Mouse (Mus musculus): ENCODE measurements around the gene Ptgfrn.

The Ptgfrn gene

DNA sequence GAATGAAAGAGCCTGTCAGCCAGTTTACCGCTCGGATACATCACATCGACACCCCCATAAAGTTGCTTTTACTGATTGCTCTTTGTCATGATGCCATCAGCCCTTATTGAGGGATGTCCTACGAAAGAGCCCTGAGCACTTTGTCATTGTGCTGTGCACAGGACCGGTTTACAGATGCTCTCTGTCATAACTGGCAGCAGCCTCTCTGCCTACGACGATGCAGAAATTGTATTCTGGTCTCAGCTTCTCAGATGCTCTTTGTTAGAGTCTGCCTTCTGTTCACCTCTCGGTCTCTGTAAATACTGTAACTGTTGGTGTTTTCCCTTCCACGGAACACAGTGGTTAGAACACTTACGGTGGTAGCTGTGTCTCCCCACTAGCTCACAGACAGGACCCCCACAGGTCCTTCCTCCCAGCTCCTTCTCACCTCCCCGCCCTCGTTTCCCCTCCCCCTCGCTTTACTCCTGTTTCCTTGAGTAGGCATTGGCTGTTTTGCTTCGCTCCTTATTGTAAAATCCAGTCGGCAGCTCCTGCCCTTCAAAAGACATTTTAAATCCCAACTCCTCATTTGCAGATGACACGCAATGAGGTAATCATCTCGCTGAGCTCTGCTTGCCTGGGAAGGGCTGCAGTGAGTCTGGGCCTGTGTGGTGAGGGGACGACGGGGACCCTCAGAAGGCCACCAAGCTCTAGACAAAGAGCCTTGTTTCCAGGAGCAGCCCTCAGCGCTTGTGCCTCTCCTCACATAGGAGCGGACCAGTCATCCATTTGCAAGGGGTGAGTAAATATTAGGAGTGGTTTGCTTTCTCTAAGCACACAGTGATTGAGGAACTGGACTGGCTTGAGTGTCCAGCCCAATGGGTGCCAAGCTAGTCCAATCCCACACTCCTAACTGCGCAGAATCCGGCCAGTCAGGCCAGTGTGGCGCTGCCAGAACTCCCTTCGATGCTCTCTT lies 6.6 kb upstream of the Ptgfrn start:
- DNase-seq (ENCODE audit: low spot score in 2 of 2) = no peak

GRCm38 (mm10) chr3:101112518-101112894 lies 2.4 kb upstream of the Ptgfrn start:
- no peak for DNase-seq (ENCODE audit: low spot score in 2 of 2)

DNA sequence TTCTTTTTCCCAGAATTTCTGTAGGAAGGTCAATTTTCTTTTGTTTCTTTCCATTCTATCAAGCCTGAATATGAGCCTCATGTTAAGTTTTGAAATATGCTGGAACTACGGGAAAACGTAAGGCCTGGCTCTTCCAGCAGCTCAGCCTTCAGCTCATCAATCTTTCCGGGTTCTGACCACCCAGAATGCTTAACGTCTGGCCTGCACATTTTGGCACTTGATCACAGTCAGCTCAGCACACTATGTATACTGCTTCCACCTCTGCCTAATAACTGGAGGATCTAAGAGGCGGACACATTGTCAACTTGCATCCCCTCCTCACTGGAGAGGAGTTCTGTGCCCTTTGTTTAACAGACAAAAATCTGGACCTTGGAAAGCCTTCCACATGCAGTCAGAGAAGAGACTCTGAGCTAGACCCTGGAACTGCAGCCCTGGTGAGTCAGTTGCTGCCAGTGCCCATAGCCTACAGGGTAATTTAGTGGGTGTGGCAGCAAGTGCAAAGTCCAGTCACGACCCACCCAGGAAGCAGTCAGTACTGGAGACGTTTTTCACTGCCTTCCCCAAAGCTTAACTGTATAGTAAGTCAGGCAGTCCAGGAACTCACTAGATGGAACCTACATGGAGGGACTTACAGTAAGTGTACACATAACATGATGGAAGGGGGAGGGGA lies 1.9 kb upstream of the Ptgfrn start:
- no peak for DNase-seq (ENCODE audit: low spot score in 2 of 2)

DNA sequence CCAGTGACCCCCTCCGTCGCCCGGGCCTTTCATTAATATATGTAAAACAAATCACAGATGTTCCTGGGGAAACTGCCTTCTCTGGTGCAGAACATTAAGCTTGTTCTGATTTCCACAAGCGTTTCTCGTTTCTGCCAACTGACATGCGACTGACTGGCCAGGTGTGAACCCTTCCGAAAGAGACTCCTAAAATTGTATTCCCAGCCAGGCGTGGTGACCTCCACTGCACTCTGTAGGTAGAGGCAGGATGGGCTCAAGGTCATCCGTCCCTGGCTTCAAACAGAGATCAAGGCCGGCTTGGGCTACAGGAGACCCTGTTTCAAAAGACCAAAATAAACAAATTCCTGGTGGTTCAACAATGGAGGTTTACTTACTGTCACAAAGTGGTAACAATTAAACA lies 1.2 kb upstream of the Ptgfrn start:
- DNase-seq (ENCODE audit: low spot score in 2 of 2) = no peak

DNA sequence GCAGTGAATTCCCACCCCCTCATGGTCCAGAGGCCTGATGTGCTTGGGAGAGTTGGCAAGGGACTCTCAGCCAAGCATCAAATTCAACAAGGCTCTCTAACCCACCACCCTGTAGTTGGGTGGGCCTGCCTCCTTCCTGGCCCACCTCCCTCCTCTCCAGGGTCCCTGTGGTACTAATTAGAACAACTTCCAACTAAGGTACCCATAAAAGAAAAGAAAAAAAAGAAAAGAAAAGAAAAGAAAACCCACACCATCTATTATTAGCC lies 693 bp upstream of the Ptgfrn start:
- no peak for DNase-seq (ENCODE audit: low spot score in 2 of 2)

- DNase-seq (ENCODE audit: low spot score in 2 of 2) = no peak
Measured at GRCm38 (mm10) chr3:101109558-101110021, 488 bp downstream of the Ptgfrn start.

DNA sequence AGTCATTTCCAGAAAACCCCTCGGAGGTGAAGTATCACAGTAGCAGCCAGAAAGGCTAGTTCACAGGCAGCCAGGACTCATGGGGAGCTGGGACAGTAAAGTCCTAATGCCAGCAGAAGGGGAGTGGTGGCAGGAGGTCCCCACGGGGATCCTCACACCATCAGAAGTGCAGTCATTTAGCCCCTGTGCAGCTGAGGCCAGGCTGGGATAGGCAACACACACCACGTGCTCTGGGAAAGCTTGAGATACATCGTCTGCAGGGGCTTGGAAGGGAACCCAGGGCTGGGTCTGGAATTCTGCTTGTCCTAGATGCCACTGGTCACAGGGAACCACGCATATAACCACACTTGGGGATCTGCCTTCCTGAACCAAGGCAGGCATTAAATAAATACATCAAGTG lies 1.2 kb downstream of the Ptgfrn start:
- DNase-seq (ENCODE audit: low spot score in 2 of 2) = no peak

- DNase-seq (ENCODE audit: low spot score in 2 of 2) = no peak
Measured at GRCm38 (mm10) chr3:101108282-101108681, 1.8 kb downstream of the Ptgfrn start.

- no peak for DNase-seq (ENCODE audit: low spot score in 2 of 2)
Measured at GRCm38 (mm10) chr3:101106326-101106725, 3.8 kb downstream of the Ptgfrn start.

- DNase-seq (ENCODE audit: low spot score in 2 of 2) = no peak
Measured at GRCm38 (mm10) chr3:101105486-101105885, 4.6 kb downstream of the Ptgfrn start.

DNA sequence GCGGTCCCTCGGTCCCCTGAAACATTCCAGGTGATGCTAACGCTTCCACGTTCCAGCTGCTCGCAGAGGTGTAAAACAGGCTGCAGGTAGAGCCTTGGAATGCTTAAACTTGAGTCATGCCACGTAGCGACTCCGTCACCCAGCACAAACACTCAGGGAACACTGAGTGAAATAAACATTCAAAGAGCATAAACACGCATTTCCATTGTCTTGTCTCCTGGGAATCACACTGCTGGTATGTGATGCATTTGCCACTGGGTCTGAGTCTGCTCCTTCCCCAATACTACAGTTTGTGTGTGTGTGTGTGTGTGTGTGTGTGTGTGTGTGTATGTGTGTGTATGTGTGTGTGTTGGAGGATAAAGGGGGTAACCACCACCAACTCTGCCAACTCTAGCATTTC lies 5.2 kb downstream of the Ptgfrn start:
- no peak for DNase-seq (ENCODE audit: low spot score in 2 of 2)

DNA sequence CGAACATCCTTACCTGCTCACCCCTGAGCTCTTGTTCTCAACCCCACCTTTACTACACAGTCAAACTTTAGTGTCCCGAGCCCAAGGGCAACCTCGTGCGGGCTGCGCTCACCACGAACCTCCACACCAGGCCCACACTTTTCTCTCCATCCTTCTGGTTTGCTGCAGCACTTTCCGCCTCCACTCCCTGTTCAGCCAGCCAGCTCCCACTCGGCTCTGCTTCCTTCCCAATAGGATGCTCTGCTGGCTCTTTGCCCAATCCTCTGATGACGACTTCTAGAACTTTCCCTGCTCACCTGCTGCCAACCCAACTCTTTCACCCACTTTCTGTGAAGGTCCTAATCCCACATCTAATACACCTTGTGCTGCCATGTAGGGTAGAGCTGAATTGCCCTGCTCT lies 6.3 kb downstream of the Ptgfrn start:
- no peak for DNase-seq (ENCODE audit: low spot score in 2 of 2)

GRCm38 (mm10) chr3:101102106-101102505 lies 8.0 kb downstream of the Ptgfrn start:
- DNase-seq (ENCODE audit: low spot score in 2 of 2) = no peak

DNA sequence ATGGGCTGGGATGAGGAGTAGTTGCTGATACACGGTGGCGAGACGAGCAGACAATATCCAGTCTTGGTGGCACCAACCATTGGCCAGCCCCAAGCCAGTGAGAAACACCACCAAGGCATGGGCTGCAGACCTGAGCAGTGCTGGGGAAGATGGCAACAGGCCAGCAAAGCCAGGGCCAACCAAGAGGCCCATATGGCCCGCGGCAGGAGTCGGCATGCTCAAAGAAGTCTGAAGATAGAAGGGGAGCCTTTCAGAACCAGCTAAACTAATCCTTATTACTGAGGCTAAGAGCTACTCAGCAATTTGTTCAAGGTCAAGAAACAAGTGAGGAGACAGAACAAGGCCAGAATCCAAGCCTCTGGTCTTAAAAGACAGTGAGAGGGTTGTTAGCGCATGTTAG lies 8.9 kb downstream of the Ptgfrn start:
- DNase-seq (ENCODE audit: low spot score in 2 of 2) = no peak

DNA sequence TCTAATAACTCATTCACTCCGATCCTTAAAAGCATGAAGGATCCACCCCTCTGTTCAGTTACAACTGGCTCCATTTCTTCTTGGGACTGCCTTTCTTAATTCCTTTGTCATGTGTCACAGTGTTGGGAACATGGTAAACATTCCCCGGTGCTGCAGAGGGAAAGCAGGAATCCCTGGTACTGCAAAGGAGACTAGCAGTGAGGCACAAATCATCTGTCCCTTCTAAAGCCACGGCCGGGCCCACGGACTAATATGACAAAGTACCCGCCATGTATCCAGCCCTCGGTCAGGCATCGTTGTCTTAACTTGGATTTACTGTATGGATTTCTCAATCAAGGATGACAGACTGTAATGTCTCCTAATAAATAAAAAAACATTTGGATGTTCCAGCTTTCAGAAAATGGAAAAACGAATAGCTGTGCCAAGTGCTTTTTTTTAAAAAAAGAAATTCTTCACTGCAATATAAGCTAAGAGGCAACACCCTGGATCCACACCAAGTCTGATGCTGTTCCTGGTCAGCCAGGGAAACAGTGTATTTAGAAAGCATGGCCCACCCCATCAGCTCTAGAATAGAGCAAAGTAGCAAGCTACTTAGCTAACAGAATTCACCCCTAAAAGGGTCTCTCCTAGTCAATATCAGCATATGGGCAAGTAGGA lies 10.2 kb downstream of the Ptgfrn start:
- no peak for DNase-seq (ENCODE audit: low spot score in 2 of 2)

GRCm38 (mm10) chr3:101098073-101098472 lies 12.0 kb downstream of the Ptgfrn start:
- DNase-seq (ENCODE audit: low spot score in 2 of 2) = no peak

DNA sequence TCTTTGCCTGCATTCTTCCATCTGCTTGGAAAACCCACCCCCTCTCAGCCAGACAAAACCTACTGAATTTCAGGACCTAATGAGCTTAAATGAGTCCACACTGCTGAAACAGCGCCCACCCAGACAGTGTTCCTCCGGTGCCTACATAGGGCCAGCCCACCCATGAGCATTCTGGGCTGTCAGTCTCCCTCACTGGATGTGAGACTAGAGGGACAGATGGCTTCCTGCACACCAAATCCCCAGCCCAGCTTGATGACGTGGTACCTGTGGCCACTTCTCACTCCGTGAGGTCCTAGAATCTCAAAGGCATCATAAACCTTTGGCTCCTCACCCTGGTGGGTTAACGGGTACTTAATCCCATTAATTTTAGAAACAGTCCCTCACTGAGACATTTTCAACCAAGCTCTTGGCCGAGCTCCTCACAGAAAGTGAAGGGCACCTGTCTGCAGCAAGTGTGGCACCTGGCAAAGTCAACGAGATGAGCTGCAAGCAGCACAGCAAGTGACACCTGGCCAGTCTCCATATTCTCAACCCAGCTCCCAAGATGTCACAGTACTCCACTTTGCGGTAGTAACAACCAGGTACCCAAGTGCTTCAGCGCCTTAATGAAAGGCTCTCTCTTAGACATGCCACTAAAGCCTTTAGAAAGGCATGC lies 12.8 kb downstream of the Ptgfrn start:
- DNase-seq (ENCODE audit: low spot score in 2 of 2) = no peak

DNA sequence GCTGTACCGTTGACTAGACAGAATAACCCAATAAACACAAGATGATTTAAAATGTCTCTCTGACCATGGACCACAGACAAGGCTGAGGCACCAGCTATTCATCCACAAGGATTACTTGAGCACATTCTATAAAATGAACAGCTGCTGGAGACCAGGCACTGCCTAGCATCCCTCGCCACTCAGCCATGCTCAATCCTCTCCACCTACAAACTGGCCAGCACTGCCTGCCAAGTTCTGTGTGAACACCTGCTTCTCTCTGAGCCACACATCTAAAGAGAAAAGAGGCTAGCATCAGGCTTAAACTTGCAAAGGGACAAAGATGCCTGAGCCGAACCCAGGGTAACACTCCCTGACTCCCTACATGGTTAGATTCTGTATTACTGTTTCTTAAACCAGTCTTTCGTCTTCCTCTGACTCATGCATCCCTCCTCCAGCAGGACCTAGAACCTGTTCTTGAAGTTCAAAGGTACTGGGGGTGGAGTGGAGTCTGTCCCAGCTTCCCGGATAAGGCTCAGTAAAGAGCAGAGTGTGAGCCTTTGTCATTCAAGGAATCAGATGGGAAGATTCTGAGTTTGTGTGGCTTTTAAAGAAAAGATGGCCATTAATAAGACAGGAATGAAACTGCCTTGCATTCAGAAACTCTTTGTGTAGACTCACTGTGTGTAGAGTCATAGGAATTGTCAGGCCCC lies 14.2 kb downstream of the Ptgfrn start:
- no peak for DNase-seq (ENCODE audit: low spot score in 2 of 2)

- no peak for DNase-seq (ENCODE audit: low spot score in 2 of 2)
Measured at GRCm38 (mm10) chr3:101092202-101092601, 17.9 kb downstream of the Ptgfrn start.

GRCm38 (mm10) chr3:101086584-101087445 lies 23.3 kb downstream of the Ptgfrn start:
- no peak for DNase-seq (ENCODE audit: low spot score in 2 of 2)

DNA sequence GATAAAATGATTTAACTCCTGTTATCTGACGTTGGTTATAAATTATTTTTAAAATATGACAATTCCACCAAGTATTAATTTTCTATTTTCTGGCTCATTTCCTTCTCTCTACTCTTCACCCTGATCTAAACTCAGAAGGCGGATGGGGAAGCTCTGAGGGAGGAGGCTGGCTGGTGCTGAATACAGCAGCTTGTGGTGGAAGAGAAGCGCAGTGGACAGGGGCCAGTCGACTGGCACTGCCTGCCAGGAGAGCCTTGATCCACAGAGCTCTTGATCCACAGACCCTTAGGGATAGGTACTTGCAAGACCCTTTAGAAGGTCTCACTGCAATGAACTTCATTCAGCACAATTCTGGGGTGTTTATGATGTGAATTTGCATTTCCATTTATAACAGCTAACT lies 29.2 kb downstream of the Ptgfrn start:
- no peak for DNase-seq (ENCODE audit: low spot score in 2 of 2)

All from spleen, postnatal 36 days (tissue).